Mouse (Mus musculus) erythroblast, embryonic 14.5 days (primary cell): ENCODE measurements around the gene Sf3b3. TPM values are rescaled to one million over a fixed set of nuclear protein-coding genes. Genes with fewer than 3 reads are reported as not detected.

Experiments used
- H3K27me3 ChIP-seq: 2 replicates; pipeline ENCODE4 v1.6.1; 2012; ENCODE audit warnings: inconsistent platforms; ENCODE audit not compliant: control insufficient read depth
- H3K36me3 ChIP-seq: 2 replicates; pipeline ENCODE4 v1.6.1; 2012; ENCODE audit warnings: mild to moderate bottlenecking, inconsistent platforms; ENCODE audit not compliant: control insufficient read depth
- H3K4me1 ChIP-seq: 2 replicates; pipeline ENCODE4 v1.6.1; 2012; ENCODE audit warnings: inconsistent platforms; ENCODE audit not compliant: control insufficient read depth
- H3K4me3 ChIP-seq: replicated peaks from 2 replicates; pipeline ENCODE3; 2012; ENCODE audit warnings: moderate library complexity, mild to moderate bottlenecking, inconsistent platforms
- H3K9me3 ChIP-seq: 2 replicates; pipeline ENCODE4 v1.6.1; 2012; ENCODE audit warnings: low read length, inconsistent platforms, mixed read lengths; ENCODE audit not compliant: control insufficient read depth
- GATA1 ChIP-seq: IDR thresholded peaks from 2 replicates; pipeline ENCODE4 v1.6.1; 2012; ENCODE audit warnings: low read length, inconsistent platforms, mixed read lengths
- TAL1 ChIP-seq: IDR thresholded peaks from 3 replicates; pipeline ENCODE4 v1.6.1; 2012; ENCODE audit warnings: low read length, inconsistent platforms, mixed read lengths
- polyA plus RNA-seq: library from polyadenylated mRNA; stranded (reverse); fragments of >175 nt; gene quantifications from 2 replicates; pipeline ENCODE4 v1.2.3, GENCODE M21; 2012

Sf3b3 gene
- polyA plus RNA-seq, 1 experiment, result 0.49 TPM

- no peaks in the 10 kb centered on the region for H3K4me1 ChIP-seq
- H3K36me3 ChIP-seq, result peaks cover 80% of the 10 kb centered on the region
- H3K4me3 ChIP-seq, result no peak overlapping the region
- no peaks in the 10 kb centered on the region for H3K9me3 ChIP-seq
- H3K27me3 ChIP-seq, result no peaks in the 10 kb centered on the region
- no peak for TF ChIP-seq GATA1
- TF ChIP-seq TAL1, result no peak
Observed at GRCm38 (mm10) chr8:110811116-110811515, 35.5 kb downstream of the Sf3b3 start.

GRCm38 (mm10) chr8:110810481-110811065 is 36.0 kb downstream of the Sf3b3 start:
- Histone ChIP-seq H3K9me3 (no peaks in the 10 kb centered on the region), H3K4me3 (no peak overlapping the region), H3K27me3 (no peaks in the 10 kb centered on the region), H3K4me1 (peaks cover 3% of the 10 kb centered on the region; the same call in 1 of the 2 replicates), H3K36me3 (peaks cover 74% of the 10 kb centered on the region)
- no peak for TF ChIP-seq TAL1
- no peak for TF ChIP-seq GATA1

- TF ChIP-seq TAL1, result no peak
- TF ChIP-seq GATA1, result no peak
- no peaks in the 10 kb centered on the region for H3K27me3 ChIP-seq
- H3K4me1 ChIP-seq, result peaks cover 3% of the 10 kb centered on the region; the same call in 1 of the 2 replicates
- H3K36me3 ChIP-seq, result peaks cover 67% of the 10 kb centered on the region
- no peaks in the 10 kb centered on the region for H3K9me3 ChIP-seq
- H3K4me3 ChIP-seq, result no peak overlapping the region
Observed at GRCm38 (mm10) chr8:110809831-110810230, 36.8 kb downstream of the Sf3b3 start.

DNA sequence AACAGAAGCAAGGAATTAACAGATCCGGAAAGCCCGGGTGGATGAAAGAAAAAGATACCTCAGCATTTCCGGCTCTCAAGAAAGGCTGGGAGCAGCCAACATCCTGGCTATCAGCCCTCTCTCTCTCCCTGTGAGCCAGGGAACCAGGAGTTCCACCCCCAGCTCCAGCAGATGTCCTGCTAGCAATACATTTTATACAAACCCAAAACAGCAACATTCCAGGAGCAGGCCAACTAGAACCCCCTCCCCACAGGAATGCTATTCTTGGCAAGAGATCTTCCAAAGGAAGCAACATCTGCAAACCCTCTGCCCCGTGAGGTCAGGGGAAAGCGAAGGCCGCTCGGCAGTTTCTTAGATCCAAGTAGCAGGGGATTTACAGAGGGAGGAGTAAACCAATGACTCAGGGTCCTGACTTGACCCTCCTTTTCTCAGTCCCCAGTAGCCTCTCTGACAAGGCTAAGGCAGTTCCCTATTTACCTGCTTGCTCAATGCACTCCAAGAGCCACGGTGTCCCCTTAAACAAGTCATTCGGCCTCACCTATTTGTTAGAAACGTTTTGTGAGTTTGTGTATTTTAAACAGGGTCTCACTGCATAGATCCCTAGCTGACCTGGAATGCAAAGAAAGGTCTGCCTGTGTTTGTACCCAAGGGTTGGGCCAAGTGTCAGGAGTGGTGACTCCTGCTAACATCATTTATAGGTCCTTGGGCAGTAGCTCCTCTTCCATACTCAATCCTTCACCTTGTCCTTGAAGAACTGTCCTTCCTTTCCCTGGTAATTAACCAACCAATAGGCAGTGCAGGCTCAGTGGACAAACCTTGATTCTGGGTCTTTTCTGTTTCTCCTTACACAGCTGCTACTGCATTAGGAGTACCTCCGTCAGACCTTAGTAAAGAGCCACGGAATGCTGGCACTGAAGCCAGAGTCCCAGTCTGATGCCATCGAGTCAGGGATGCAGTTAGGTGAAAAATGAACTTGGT is 37.8 kb downstream of the Sf3b3 start:
- H3K36me3 ChIP-seq, result peaks cover 57% of the 10 kb centered on the region
- TF ChIP-seq TAL1 (no peak), GATA1 (no peak)
- H3K9me3 ChIP-seq, result no peaks in the 10 kb centered on the region
- H3K27me3 ChIP-seq, result no peaks in the 10 kb centered on the region
- H3K4me1 ChIP-seq, result peaks cover 3% of the 10 kb centered on the region; the same call in 1 of the 2 replicates
- H3K4me3 ChIP-seq, result no peak overlapping the region

- Histone ChIP-seq H3K27me3 (no peaks in the 10 kb centered on the region), H3K9me3 (no peaks in the 10 kb centered on the region), H3K4me1 (peaks cover 3% of the 10 kb centered on the region; the same call in 1 of the 2 replicates), H3K4me3 (no peak overlapping the region), H3K36me3 (peaks cover 30% of the 10 kb centered on the region)
- TF ChIP-seq GATA1, result no peak
Observed at GRCm38 (mm10) chr8:110806146-110806545, 40.4 kb downstream of the Sf3b3 start.

DNA sequence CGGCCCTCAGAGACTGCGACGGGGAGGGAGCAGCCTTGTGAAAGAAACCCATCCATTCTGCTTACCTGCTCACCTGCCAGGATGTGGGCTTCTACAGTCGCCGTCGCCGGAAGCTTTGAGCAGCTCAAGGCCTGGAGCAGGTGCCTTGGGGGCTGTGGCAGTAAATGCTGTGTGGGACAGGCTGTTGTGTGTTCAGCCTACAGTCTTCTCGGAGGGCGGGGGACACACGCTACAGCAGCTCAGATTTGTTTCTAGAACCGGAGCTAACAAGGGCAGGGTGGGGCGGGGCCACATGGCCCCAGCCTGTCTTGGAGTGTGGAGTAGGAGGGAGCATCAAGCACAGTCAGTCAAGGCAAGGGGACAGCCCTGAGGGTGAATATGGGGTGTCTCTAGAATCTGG is 40.9 kb downstream of the Sf3b3 start, which contains the start of gene Il34:
Gene Il34 (minus strand): TSS at position 256 of the 400 bp plus-strand sequence.
- H3K27me3 ChIP-seq, result no peaks in the 10 kb centered on the region
- no peak for TF ChIP-seq TAL1
- no peak for TF ChIP-seq GATA1
- no peaks in the 10 kb centered on the region for H3K9me3 ChIP-seq
- peaks cover 25% of the 10 kb centered on the region for H3K36me3 ChIP-seq
- H3K4me1 ChIP-seq, result peaks cover 3% of the 10 kb centered on the region; the same call in 1 of the 2 replicates
- no peak within 1 kb of the TSS for H3K4me3 ChIP-seq

DNA sequence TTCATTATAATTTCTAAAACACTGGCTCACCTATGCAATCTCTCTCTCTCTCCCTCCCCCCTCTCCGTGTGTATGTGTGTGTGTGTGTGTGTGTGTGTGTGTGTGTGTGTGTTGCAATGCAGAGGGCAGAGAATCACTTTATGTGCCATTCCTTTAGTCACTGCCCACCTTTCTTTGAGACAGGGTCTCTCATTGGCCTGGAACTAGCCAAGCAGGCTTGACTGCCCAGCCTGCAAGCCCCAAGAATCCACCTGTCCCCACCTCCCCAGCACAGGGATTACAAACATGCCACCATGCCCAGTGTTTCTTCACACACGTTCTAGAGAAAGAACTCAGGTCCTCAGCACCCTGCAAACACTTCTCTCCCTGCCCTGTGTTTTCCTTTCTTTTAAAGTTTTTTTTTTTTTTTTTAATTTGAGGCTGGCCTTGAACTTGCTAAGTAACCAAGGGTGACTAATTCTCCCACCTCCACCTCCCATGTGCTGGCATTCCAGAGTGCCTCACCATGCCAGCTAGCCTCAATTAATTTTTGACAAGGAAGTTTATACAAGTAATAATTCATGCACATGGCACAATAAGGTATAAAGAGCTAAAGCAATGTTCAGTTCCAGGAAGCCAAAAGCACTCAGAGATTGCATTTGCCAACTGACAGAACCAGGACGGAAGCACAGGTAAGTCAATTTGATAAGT is 41.6 kb downstream of the Sf3b3 start:
- no peak overlapping the region for H3K4me3 ChIP-seq
- peaks cover 3% of the 10 kb centered on the region; the same call in 1 of the 2 replicates for H3K4me1 ChIP-seq
- no peaks in the 10 kb centered on the region for H3K9me3 ChIP-seq
- no peak for TF ChIP-seq GATA1
- no peak for TF ChIP-seq TAL1
- no peaks in the 10 kb centered on the region for H3K27me3 ChIP-seq
- H3K36me3 ChIP-seq, result peaks cover 18% of the 10 kb centered on the region

DNA sequence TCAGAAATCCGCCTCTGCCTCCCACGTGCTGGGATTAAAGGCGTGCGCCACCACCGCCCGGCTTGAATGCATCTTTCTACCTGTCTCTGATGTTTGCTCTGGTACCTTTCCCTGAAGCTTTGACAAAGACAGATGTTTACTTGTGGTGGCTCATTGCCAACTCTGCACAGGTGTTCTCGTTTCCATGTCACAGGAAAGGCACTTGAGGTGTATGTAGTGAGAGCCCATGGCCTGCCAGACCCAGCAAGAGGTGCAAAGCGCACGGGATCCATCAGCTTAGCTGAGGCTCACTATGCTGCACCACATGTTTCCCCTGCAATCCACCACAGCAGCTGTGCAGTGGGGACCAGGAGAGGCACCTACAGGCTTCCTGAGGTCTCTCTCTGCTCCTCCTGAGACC is 42.7 kb downstream of the Sf3b3 start:
- Histone ChIP-seq H3K4me1 (peaks cover 3% of the 10 kb centered on the region; the same call in 1 of the 2 replicates), H3K4me3 (no peak overlapping the region), H3K27me3 (no peaks in the 10 kb centered on the region), H3K9me3 (no peaks in the 10 kb centered on the region), H3K36me3 (peaks cover 7% of the 10 kb centered on the region)
- TF ChIP-seq GATA1, result no peak
- TF ChIP-seq TAL1, result no peak
